Mouse (Mus musculus): ENCODE results near the gene Ing4.

DNA sequence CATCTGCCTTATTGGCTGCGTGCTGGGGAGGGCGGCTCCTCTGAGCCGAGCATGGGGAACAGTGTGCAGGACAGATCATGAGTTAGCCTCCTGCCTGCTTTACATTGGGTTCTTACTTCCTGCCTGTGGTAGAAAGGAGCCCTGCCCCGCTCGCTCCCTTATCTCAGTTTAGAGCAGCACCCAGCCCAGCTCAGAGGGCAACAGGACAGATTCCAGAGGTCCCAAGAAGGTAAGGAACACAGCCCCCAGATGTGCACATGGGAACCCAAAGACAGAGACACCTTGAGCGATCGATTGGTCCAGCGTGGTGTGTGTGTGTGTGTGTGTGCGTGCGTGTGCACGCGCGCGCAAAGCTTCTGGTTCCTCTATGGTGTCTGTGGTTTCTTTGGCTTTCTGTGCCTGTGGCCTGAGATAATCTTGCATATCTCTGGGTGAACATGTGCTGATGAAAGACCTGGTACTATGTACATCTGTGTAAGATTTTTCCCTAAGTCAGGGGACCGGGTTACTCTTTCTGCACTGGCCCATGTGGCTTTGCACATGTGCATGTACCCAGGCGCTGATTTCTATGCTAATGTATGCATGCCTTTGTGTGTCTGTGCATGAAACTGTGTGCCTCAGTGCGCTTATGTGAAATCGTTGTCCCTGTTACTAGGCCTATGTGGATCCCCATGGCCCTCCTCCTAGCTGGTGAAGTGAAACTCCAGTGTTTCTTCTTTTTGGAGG is 31.8 kb downstream of the Ing4 start:
- TF ChIP-seq CTCF (IDR thresholded peaks at IDR 0.05; ENCODE audit: insufficient read depth, low read depth, low read length) (no peak), POLR2A (IDR thresholded peaks at IDR 0.05; ENCODE audit: insufficient read depth, low read depth, low read length) (no peak)

All from olfactory bulb, adult 2 months (tissue).